Mouse (Mus musculus) stomach, embryonic 14.5 days (tissue): ENCODE data around the gene Tmem98. TPM values are rescaled to one million over a fixed set of nuclear protein-coding genes. Genes with fewer than 3 reads are reported as not detected.

Source experiments
- polyA plus RNA-seq: library from polyadenylated mRNA; unstranded; fragments of >200 nt; fragmentation: Nextera tagmentation; extraction: Ambion mirVana; gene quantifications from 2 replicates; pipeline ENCODE4 v1.2.1, GENCODE M21; 2014

Gene Tmem98
- polyA plus RNA-seq, 1 experiment from 2014 or later, result 128 TPM

Other genes with a start within 250 kb of the Tmem98 start
- gene Myo1d, start 30.1 kb upstream of the Tmem98 start, polyA plus RNA-seq, result 24.3 and 25.8 TPM in 2 replicates
- not detected in 2 replicates for gene Spaca3, start 48.2 kb downstream of the Tmem98 start, polyA plus RNA-seq